Mouse (Mus musculus) adrenal gland, adult 18-20 months (tissue): ENCODE data around the gene Retsat. TPM values are rescaled to one million over a fixed set of nuclear protein-coding genes. Genes with fewer than 3 reads are reported as not detected.

ENCODE experiments used
- DNase-seq, 2 experiments: peaks; one replicate each; pipeline ENCODE4 v3.0.0; 2021 to 2022; ENCODE audit warnings: low spot score in 2 of 2
- total RNA-seq, 2 experiments: library from RNA; stranded (reverse); gene quantifications; 1 replicate in 1 of 2; 2 replicates in 1 of 2; pipeline ENCODE4 v1.2.3; 2021

The Retsat gene
- total RNA-seq, 2 experiments from 2014 or later = 332 to 343 TPM

- DNase-seq = no peak
These were observed 57.8 kb downstream of the Retsat start for GRCm38 (mm10) chr6:72656053-72656442.

GRCm38 (mm10) chr6:72658006-72658405 lies 59.7 kb downstream of the Retsat start:
- DNase-seq = no peak

Other genes with a start within 250 kb of the Retsat start
- 10 to 100 TPM; 24.3 to 24.4 TPM for gene Tmem150a, start 243.0 kb upstream of the Retsat start, total RNA-seq
- 100 to 1,000 TPM; 187 to 460 TPM for gene Rnf181, start 231.5 kb upstream of the Retsat start, total RNA-seq
- gene Vamp5, start 218.0 kb upstream of the Retsat start, total RNA-seq = 10 to 100 TPM; 22.9 to 25.5 TPM
- gene Vamp8, start 207.8 kb upstream of the Retsat start, total RNA-seq = 100 to 1,000 TPM; 111 to 140 TPM
- 10 to 100 TPM; 48.6 to 59.5 TPM for gene Ggcx, start 184.2 kb upstream of the Retsat start, total RNA-seq
- gene Mat2a, start 158.9 kb upstream of the Retsat start, total RNA-seq = 100 to 1,000 TPM; 291 to 320 TPM
- under 1 TPM; 0.26 to 0.27 TPM for gene Sh2d6, start 76.8 kb upstream of the Retsat start, total RNA-seq
- gene Capg, start 54.1 kb upstream of the Retsat start, total RNA-seq = 10 to 100 TPM; 43.1 to 57.0 TPM
- gene Elmod3, start 62 bp upstream of the Retsat start, total RNA-seq = 10 to 100 TPM; 10.9 to 13.5 TPM
- gene Tgoln1, start 18.5 kb downstream of the Retsat start, total RNA-seq = 100 to 1,000 TPM; 241 to 257 TPM
- gene Tcf7l1, start 190.8 kb downstream of the Retsat start, total RNA-seq = 10 to 100 TPM in 1 of 2 experiments, 1 to 10 TPM in 1; 10.0 to 11.5 TPM